Mouse (Mus musculus): ENCODE results near the gene Zfp979.
"Not testable (repeated sequence)": the region's sequence is repeated elsewhere in the genome, so short reads cannot be mapped to it uniquely, and the experiment has no call there.

Gene Zfp979

DNA sequence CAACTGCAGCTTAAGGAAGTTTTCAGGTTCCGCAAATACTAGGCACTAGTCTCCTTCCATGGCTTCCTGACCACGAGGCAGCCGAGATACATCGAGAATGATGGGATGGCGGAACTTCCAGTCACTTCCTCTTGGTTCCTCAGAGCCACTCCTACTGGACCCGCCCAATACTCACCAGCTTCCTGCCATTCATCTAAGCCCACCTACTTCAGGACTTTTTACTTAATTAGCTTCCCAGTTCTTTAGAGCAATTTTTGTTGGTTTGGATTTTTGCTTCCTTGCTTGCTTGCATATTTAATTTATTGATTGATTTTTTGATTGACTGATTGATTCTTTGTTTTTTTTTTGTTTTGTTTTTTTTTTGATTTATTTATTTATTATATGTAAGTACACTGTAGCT is at the start of gene Zfp979:
Gene Zfp979, minus strand, starts transcription at position 101 of the 400 bp plus-strand sequence.
- DNase-seq (ENCODE audit: low read depth, low spot score), result not testable (repeated sequence)

- not testable (repeated sequence) for DNase-seq (ENCODE audit: low read depth, low spot score)
Observed at GRCm38 (mm10) chr4:147655245-147655644, 12.9 kb upstream of the Zfp979 start.

DNA sequence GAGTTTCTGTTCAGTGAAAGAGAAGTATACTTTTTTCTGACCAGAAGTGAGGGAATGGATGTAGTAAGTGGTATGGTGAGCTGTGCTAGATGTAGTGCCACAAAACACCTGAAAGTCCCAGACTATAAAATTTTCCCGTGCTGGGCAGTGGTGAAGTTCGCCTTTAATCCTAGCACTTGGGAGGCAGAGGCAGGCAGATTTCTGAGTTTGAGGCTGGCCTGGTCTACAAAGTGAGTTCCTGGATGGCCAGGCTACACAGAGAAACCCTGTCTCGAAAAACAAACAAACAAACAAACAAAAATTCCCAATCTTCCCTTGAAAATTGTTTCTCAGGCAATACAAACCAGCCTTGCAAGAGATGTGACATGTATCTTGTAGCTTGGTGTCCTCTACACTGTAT is 5.1 kb upstream of the Zfp979 start:
- not testable (repeated sequence) for DNase-seq (ENCODE audit: low read depth, low spot score)

- not testable (repeated sequence) for DNase-seq (ENCODE audit: low read depth, low spot score)
Observed at GRCm38 (mm10) chr4:147641932-147642331, 381 bp downstream of the Zfp979 start.

DNA sequence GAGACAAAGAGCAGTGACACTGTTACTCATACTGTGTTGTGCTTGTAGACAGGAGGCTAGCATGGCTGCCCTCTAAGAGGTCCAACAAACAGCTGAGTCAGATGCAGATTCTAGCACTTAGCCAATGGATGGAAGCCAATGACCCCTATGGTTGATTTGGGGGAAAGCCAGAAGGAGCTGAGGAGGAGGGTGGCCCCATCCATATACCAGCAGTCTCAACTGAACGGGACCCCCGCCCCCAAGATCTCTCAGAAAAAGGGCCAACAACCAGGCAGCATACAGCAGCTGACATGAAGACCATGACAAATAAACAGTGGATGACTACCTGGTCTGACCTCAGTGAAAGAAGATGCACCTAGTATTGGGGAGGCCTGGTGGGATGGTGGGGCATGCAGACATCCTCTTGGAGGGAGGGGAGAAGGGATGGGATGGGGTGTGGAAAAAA is 8.5 kb downstream of the Zfp979 start:
- not testable (repeated sequence) for DNase-seq (ENCODE audit: low read depth, low spot score)

DNA sequence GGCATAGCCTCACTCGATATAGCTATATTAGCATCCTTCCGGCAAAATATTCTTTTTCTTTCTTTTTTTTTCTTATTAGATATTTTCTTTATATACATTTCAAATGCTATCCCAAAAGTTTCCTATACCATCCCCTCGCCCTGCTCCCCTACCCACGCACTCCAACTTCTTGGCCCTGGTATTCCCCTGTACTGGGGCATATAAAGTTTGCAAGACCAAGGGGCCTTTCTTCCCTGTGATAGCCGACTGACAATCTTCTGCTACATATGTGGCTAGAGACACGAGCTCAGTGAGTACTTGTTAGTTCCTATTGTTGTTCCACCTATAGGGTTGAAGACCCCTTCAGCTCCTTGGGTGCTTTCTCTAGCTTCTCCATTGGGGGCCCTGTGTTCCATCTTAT is 35.8 kb downstream of the Zfp979 start:
- not testable (repeated sequence) for DNase-seq (ENCODE audit: low read depth, low spot score)

GRCm38 (mm10) chr4:147605521-147605920 is 36.8 kb downstream of the Zfp979 start:
- DNase-seq (ENCODE audit: low read depth, low spot score), result peak; percentile 21

- DNase-seq (ENCODE audit: low read depth, low spot score), result no peak
Observed at GRCm38 (mm10) chr4:147603806-147604205, 38.5 kb downstream of the Zfp979 start.

GRCm38 (mm10) chr4:147601881-147602280 is 40.4 kb downstream of the Zfp979 start:
- DNase-seq (ENCODE audit: low read depth, low spot score), result no peak

- no peak for DNase-seq (ENCODE audit: low read depth, low spot score)
Observed at GRCm38 (mm10) chr4:147598831-147599230, 43.5 kb downstream of the Zfp979 start.

DNA sequence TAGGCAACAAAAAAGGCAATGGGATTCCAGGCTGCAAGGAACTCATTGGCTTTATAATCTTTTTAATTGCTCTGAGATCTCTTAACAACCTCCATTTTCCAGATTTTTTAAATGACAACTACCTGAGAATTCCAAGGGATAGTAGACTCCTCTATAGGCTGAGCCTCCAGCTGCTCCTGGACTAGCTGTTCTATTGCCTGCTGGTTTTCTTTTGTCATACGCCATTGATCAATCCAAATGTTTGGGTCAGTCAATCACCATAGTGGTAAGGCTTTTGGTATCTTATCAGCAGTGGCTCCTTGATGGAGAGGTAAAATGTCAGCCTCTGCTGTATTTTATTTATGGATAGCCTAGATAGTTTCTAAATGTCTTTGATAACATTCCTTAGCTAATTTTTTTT is 44.6 kb downstream of the Zfp979 start:
- peak; percentile 50 for DNase-seq (ENCODE audit: low read depth, low spot score)

GRCm38 (mm10) chr4:147594630-147595029 is 47.7 kb downstream of the Zfp979 start:
- DNase-seq (ENCODE audit: low read depth, low spot score), result not testable (repeated sequence)

DNA sequence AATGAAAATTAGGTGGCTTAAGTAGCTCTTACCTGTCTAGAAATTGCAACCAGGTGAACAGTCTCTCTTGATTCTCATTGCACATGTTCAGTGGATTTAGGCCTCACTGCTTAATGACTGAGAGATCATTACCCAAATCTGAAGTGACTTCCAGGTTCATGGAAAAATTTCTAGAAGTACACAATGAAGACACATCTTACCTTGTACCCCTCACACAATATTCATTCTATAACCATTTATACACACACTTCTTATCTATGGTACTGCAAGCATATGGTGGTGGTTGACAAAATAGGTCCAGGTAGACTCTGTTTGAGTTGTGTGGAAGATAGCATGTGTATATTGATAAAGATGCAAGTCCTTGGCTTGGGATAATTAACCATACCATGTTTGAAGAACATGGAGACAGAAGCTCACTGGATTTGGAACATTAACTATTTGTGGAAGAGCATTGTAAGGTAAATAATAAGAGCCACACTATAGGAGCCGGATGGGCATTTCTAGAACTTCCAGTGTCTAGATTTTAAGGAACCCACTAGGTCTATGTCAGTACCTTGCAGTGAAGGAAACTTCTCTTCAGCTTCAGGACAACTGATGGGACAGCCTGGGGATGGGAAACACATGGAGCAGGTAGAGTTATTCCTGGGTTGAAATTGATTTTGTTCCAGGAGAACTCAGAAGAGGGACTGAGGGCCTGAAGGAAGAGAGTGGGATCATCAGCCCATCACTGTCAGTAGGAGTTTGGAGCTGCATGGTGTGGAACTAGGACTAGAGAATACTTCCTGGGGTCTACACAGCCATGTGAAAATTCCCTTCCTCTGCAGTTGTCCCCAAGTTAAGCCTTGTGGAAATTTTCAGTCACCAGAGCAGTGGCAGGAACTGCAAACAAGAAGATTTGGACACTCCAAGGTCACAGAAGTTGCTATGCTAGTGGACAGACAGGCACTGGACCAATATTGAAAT is 55.5 kb downstream of the Zfp979 start:
- no peak for DNase-seq (ENCODE audit: low read depth, low spot score)

DNA sequence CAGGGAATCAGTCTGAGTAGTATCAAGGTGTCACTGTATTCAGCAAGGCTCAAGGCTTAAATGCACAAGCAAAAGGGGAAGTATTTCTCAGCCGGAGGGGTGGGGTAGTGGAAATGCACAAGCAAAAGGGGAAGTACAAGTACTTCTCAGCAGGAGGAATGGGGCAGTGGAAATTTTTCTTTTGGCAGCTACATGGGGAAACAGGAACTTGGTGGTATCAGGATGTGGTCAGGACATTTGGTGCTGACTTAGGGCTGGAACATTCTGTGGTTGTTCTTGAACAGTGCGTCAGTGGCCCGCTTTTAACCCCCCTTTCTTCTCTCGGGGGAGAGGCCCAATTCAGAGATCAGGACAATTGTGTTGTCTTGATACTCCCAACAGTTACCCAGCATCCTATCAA is 62.9 kb downstream of the Zfp979 start:
- not testable (repeated sequence) for DNase-seq (ENCODE audit: low read depth, low spot score)

GRCm38 (mm10) chr4:147571156-147571555 is 71.2 kb downstream of the Zfp979 start:
- not testable (repeated sequence) for DNase-seq (ENCODE audit: low read depth, low spot score)

- no peak for DNase-seq (ENCODE audit: low read depth, low spot score)
Observed at GRCm38 (mm10) chr4:147565426-147566220, 76.7 kb downstream of the Zfp979 start.

Data from ZHBTc4 (cell line).